Mouse (Mus musculus): ENCODE results near the gene Top2a.

DNA sequence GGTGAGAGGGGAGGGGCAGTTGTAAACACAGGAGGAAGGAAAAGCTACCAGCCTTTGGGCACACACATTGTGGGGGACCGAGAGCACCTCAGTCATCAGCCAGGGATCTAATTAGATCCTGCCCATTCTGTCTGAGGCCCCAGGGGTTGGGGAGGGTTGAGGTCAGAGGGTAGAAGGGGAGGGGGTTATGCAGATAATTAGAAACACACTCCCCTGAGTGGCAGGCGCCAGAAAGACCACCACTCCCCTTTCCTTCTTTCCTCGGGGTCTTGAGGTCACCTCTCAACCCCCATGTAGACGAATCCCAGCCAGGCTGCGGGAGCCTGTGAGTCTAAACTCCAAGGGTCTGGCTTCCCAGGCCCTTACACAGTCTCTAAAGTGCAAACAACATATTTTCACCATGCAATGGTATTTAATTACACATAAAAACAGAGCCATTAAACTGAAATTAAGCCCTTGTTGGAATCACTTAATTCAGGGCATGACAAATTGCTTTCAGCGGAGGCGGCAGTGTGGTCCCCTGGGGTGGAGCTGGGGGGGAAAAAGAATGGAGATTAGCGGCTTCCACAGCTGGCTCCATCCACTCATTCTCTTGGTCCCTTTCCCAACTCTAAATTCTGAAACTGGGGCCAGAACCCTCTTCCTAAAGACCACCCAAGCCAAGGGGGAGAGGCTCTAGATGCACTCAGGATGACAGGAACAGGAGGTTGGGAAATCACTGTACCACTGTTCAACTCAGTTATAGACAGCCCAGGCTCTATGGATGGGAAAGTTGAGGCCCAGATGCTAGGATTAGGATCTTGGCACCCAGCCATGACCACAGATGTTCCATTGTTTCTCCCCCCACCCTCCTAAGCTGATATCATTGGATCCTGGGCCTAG, 31.8 kb upstream of the Top2a start:
- TF ChIP-seq TAL1 (IDR thresholded peaks at IDR 0.05; ENCODE audit: low read length) = no peak
- no peak for TF ChIP-seq GATA1 (IDR thresholded peaks at IDR 0.05; ENCODE audit: low read length)
